15 mouse cellular contexts compared by ENCODE assay signal in the genomic region with DNA sequence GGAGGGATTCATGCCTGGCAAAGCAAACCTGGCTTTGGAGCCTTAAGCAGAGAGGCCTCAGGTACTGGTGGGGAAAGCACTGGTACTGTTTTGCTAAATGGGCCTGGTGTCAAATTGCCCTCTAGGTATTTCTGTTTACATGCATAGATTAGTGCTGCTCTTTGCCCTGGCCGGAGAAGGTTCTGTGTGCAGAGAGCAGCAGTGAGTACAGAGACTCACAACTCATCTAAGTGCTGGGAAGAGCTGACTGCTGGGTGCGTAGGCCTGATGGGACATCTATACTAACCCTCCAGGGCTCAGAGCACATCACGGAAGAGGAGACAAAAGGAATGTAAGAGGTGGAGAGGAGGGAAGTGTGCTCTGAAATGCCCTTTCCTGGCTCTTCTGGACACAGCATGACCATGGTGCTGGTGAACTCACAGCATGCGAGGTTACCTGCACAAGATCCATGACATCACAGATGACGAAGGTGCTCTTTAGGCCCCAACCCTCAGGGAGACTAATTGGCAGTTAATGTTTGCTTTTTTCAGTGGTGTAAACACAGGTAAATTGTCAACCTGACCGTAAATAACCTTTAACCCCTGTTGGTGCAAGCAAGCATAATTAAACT. TPM values are rescaled to one million over a fixed set of nuclear protein-coding genes. Genes with fewer than 3 reads are reported as not detected.
A peak's percentile ranks its signal among the peaks of the same experiment; 100 is the strongest.
DNase-seq lines count a peak whose midpoint lies in the region; ATAC-seq and TF ChIP-seq lines count a peak whose summit lies in the region.
"Had no signal": no experiment of that assay in that cellular context is flagged by ENCODE, and none has a peak within 500 bp of the region (broad histone marks: within the 10 kb centered on the region; RNA-seq: fewer than 3 reads in every experiment).

No protein-coding gene starts in this region.

- DNase-seq in kidney, adult 8-10 months: peak; percentile 15 to 40
- peak; percentile 40 to 55 for DNase-seq in kidney, postnatal 25 days
- no peak for DNase-seq in stomach, postnatal 0 days (ENCODE audit: low spot score)
- no peak for DNase-seq in ovary, postnatal 10 days (ENCODE audit: low spot score)
- DNase-seq in adrenal gland, adult 8-10 months: no peak
- DNase-seq: cerebellum, adult 8-10 months; gastrocnemius, postnatal 14 days; layer of hippocampus, postnatal 36 days; midbrain, embryonic 14.5 days had no signal

- H3K4me1 ChIP-seq in intestine, postnatal 0 days (replicated peaks; ENCODE audit: control insufficient read depth, insufficient read depth, low read length): no peaks in the 10 kb centered on the region
- peaks cover 10% of the 10 kb centered on the region for H3K4me1 ChIP-seq in intestine, embryonic 16.5 days (ENCODE audit: control insufficient read depth, insufficient read depth, low read length)
- H3K4me1 ChIP-seq in stomach, postnatal 0 days (replicated peaks; ENCODE audit: control insufficient read depth, insufficient read depth): 0 out of 2 replicates have a peak, but pooled peaks cover 3% of the 10 kb centered on the region

- H3K4me2 ChIP-seq in intestine, postnatal 0 days (replicated peaks; ENCODE audit: low read depth): no peak overlapping the region
- H3K4me2 ChIP-seq in intestine, embryonic 16.5 days (ENCODE audit: low read depth, low read length): no peak overlapping the region
- no peak overlapping the region for H3K4me2 ChIP-seq in stomach, postnatal 0 days (replicated peaks; ENCODE audit: low read depth)
- H3K4me2 ChIP-seq: forebrain, embryonic 12.5 days; limb, embryonic 13.5 days; neural tube, embryonic 13.5 days had no signal

- 49% methylated on average over 6 of the region's 6 CpGs for WGBS in intestine, postnatal 0 days
- 61% methylated on average over 6 of the region's 6 CpGs for WGBS in intestine, embryonic 16.5 days
- 63% methylated on average over 6 of the region's 6 CpGs for WGBS in stomach, postnatal 0 days

- TF ChIP-seq CTCF in intestine, postnatal 0 days (IDR thresholded peaks at IDR 0.05; ENCODE audit: low read depth): no peak
- TF ChIP-seq CTCF in stomach, postnatal 0 days (IDR thresholded peaks at IDR 0.05; ENCODE audit: low read depth): no peak

- no peaks in the 10 kb centered on the region for H3K36me3 ChIP-seq in intestine, postnatal 0 days (ENCODE audit: control insufficient read depth, insufficient read depth)
- H3K36me3 ChIP-seq in intestine, embryonic 16.5 days (ENCODE audit: control insufficient read depth, insufficient read depth, low read length): no peaks in the 10 kb centered on the region
- H3K36me3 ChIP-seq in stomach, postnatal 0 days (ENCODE audit: control insufficient read depth, insufficient read depth, low read length): no peaks in the 10 kb centered on the region
- H3K36me3 ChIP-seq: forebrain, embryonic 12.5 days; limb, embryonic 13.5 days; neural tube, embryonic 13.5 days had no signal

- H3K27ac ChIP-seq in intestine, postnatal 0 days (ENCODE audit: low read depth, low read length): no peak overlapping the region
- no peak overlapping the region for H3K27ac ChIP-seq in intestine, embryonic 16.5 days (ENCODE audit: low read length)
- no peak overlapping the region for H3K27ac ChIP-seq in stomach, postnatal 0 days (replicated peaks)
- H3K27ac ChIP-seq: forebrain, embryonic 12.5 days; limb, embryonic 13.5 days; neural tube, embryonic 13.5 days had no signal

- 0 out of 2 replicates have a peak, but pooled peaks have one; percentile 41 for ATAC-seq in intestine, postnatal 0 days
- no peak for ATAC-seq in intestine, embryonic 16.5 days
- ATAC-seq in stomach, postnatal 0 days (ENCODE audit: low FRiP score, low TSS enrichment): peak; percentile 51; the same call in 1 of the 2 replicates

- no peaks in the 10 kb centered on the region for H3K9me3 ChIP-seq in intestine, postnatal 0 days (ENCODE audit: control insufficient read depth)
- H3K9me3 ChIP-seq in intestine, embryonic 16.5 days (ENCODE audit: control insufficient read depth, low read length): no peaks in the 10 kb centered on the region
- H3K9me3 ChIP-seq in stomach, postnatal 0 days (ENCODE audit: control insufficient read depth, low read length): no peaks in the 10 kb centered on the region
- H3K9me3 ChIP-seq: forebrain, embryonic 12.5 days; limb, embryonic 13.5 days; neural tube, embryonic 13.5 days had no signal

- H3K4me3 ChIP-seq in intestine, postnatal 0 days (ENCODE audit: low read depth, low read length): no peak overlapping the region
- H3K4me3 ChIP-seq in intestine, embryonic 16.5 days (ENCODE audit: low read length): no peak overlapping the region
- no peak overlapping the region for H3K4me3 ChIP-seq in stomach, postnatal 0 days (ENCODE audit: low read depth, low read length)
- H3K4me3 ChIP-seq: forebrain, embryonic 12.5 days; limb, embryonic 13.5 days; neural tube, embryonic 13.5 days had no signal

- no peaks in the 10 kb centered on the region for H3K27me3 ChIP-seq in intestine, postnatal 0 days (replicated peaks; ENCODE audit: control insufficient read depth, insufficient read depth, low read length)
- no peaks in the 10 kb centered on the region for H3K27me3 ChIP-seq in intestine, embryonic 16.5 days (replicated peaks; ENCODE audit: control insufficient read depth, insufficient read depth, low read length)
- H3K27me3 ChIP-seq in stomach, postnatal 0 days (ENCODE audit: control insufficient read depth, insufficient read depth, low read length): no peaks in the 10 kb centered on the region
- H3K27me3 ChIP-seq: CH12.LX; forebrain, embryonic 12.5 days; limb, embryonic 13.5 days; neural tube, embryonic 13.5 days had no signal

- H3K9ac ChIP-seq in intestine, postnatal 0 days (ENCODE audit: low read depth, low read length): no peak overlapping the region
- no peak overlapping the region for H3K9ac ChIP-seq in intestine, embryonic 16.5 days (ENCODE audit: low read depth, low read length)
- no peak overlapping the region for H3K9ac ChIP-seq in stomach, postnatal 0 days (ENCODE audit: low read length)
- H3K9ac ChIP-seq: forebrain, embryonic 12.5 days; limb, embryonic 13.5 days; neural tube, embryonic 13.5 days had no signal

- no peak for TF ChIP-seq EP300 in stomach, postnatal 0 days (optimal IDR thresholded peaks at IDR 0.05)

RNA-seq across cellular contexts. Expression of a gene that starts 23.6 kb away (rescaled TPM):
- polyA plus RNA-seq in intestine, postnatal 0 days (2015; fragmentation: Nextera tagmentation; extraction: Ambion mirVana): 6.0 and 6.3 TPM in 2 replicates
- 8.4 and 8.6 TPM in 2 replicates for polyA plus RNA-seq in intestine, embryonic 16.5 days (2015; fragmentation: Nextera tagmentation; extraction: Ambion mirVana)
- polyA plus RNA-seq in stomach, postnatal 0 days (2015; fragmentation: Nextera tagmentation; extraction: Ambion mirVana): 5.4 and 5.6 TPM in 2 replicates
- total RNA-seq in adrenal gland, adult 8-10 months (2022): 10 to 100 TPM; 41.6 to 58.1 (median 48.9) TPM

Comparison
In these comparisons a context has a peak if more than half of its experiments do, and no peak if none do; other contexts are left out.
1. DNase-seq: peak in kidney, adult 8-10 months (2 of 2) and kidney, postnatal 25 days (2 of 2); none in stomach, postnatal 0 days (single experiment), ovary, postnatal 10 days (single experiment) and adrenal gland, adult 8-10 months (single experiment).